Mouse (Mus musculus) right cerebral cortex, postnatal 10 days (tissue): Measurements from ENCODE around the gene Ccdc9b.

Experiments used
- DNase-seq, 2 experiments: peaks; one replicate each; pipeline ENCODE4 v3.0.0; 2021; ENCODE audit warnings: low spot score in 2 of 2

The Ccdc9b gene

DNA sequence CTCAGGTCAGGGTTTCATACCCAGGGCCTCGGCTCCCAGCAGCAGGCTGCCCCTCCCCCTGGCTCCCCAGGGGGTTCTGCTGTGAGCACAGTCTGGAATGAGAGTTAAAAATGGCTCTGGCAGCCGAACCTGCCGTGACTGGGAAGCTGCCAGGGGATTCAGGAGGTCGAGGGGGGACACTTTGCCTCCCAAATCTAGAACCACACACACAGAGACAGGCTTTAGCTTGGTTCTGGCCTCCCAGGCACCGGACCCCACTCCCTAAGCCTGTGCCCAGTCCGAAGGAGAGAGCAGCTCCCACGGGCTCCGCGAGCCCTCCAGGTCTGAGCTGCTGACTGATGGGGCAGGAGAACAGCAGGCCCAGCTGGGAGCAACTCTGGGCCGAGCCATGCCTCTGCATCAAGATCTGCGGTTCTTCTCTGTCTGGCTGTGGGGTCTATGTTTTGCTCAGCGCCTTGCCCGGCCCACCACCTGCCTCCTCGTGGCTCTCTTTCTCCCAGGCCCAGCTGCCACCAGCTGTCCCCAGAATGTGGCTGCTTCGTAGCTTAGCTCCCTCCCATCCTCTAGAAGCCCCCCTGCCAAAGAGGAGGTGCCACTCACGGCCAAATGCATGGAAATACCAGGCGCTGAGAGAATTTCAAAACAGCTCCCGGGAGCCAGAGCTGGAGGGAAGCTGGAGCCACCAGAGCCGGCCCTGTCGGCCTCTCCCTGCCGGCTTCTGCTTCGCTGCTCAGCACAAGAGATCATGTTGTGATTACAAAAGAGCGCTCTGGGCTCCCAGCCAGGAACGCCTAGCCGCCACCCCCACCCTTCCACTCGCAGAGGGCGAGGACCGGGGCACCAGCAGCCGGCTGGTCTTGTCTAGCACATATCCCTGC, at the start of gene Ccdc9b:
Ccdc9b (minus strand) TSS at position 756 of the 878 bp plus-strand sequence.
- DNase-seq: peak; percentile 91

GRCm38 (mm10) chr2:118810861-118811260, 48.4 kb upstream of the Ccdc9b start:
- no peak for DNase-seq

- no peak for DNase-seq
These were observed 44.4 kb upstream of the Ccdc9b start for GRCm38 (mm10) chr2:118806860-118807259.

GRCm38 (mm10) chr2:118805756-118806155, 43.3 kb upstream of the Ccdc9b start:
- DNase-seq: no peak

DNA sequence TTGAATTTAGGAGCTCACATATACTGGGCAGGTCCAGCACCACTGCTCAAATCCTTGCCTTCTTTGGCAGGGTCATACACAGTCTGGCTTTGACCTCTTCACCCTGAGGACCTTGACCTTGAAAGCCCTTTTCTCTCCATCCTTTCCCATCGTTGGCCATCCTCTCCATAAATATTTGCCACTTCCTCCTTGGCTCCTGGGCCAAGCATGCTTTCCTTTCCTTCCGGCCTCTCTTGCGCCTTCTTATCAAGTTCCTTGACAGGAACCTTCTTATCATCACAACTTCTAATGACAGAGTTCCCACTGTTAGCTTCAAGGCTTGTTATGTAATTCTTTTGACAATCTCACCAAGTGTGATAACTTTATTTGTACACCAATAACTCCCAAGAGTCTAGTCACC, 42.7 kb upstream of the Ccdc9b start:
- DNase-seq: no peak

- no peak for DNase-seq
These were observed 42.0 kb upstream of the Ccdc9b start for GRCm38 (mm10) chr2:118804474-118804873.

- DNase-seq: no peak
These were observed 40.2 kb upstream of the Ccdc9b start for GRCm38 (mm10) chr2:118802542-118803118.

- DNase-seq: peak in 1 of 2 experiments; percentile 16
These were observed 31.2 kb upstream of the Ccdc9b start for GRCm38 (mm10) chr2:118793636-118794035.

DNA sequence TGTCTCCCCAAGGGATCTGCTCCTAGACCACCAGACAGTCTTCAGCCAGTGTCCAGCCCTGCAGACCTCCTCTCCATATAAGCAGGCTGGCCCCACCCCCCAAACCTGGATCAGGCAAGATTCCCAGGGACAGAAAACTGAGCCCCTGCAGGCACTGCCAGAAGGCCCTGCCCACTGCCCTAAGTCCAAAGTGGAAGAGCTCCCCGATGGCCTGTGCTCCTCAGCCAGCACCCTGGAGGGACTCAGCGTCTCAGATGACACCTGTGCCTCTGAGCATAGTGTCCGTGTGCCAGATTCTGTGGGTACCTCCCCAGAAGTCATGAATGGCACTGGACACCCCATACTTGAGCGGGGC, 29.8 kb upstream of the Ccdc9b start:
- no peak for DNase-seq

DNA sequence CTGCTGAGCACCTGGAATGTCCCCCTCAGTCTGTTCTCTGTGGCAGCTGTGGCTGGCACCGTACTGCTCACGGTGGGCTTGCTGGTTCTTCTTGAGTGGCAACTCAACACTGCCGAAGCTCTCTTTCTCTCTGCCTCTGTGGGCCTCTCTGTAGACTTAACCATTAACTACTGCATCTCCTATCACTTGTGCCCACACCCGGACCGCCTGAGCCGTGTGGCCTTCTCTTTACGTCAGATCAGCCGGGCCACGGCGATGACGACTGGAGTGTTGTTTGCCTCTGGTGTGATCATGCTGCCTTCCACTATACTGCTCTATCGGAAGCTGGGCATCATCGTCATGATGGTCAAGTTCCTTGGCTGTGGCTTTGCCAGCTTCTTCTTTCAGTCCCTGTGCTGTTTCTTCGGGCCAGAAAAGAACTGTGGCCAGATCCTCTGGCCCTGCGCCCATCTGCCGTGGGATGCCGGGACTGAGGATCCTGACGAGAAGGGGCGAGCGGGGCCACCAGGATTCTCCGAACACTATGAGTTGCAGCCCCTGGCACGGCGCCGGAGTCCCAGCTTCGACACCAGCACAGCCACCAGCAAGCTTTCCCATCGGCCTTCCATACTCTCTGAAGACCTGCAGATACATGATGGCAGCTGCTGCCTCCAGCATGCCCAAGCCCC, 29.3 kb upstream of the Ccdc9b start:
- peak in 1 of 2 experiments; percentile 44 for DNase-seq

GRCm38 (mm10) chr2:118790551-118791525, 28.4 kb upstream of the Ccdc9b start:
- DNase-seq: peak; percentile 68 to 70

GRCm38 (mm10) chr2:118790221-118790550, 27.7 kb upstream of the Ccdc9b start:
- no peak for DNase-seq

GRCm38 (mm10) chr2:118789501-118789900, 27.0 kb upstream of the Ccdc9b start:
- peak; percentile 55 to 60 for DNase-seq

GRCm38 (mm10) chr2:118786525-118786924, 24.1 kb upstream of the Ccdc9b start:
- no peak for DNase-seq

GRCm38 (mm10) chr2:118783663-118784062, 21.2 kb upstream of the Ccdc9b start:
- DNase-seq: no peak

- no peak for DNase-seq
These were observed 20.6 kb upstream of the Ccdc9b start for GRCm38 (mm10) chr2:118783093-118783492.

DNA sequence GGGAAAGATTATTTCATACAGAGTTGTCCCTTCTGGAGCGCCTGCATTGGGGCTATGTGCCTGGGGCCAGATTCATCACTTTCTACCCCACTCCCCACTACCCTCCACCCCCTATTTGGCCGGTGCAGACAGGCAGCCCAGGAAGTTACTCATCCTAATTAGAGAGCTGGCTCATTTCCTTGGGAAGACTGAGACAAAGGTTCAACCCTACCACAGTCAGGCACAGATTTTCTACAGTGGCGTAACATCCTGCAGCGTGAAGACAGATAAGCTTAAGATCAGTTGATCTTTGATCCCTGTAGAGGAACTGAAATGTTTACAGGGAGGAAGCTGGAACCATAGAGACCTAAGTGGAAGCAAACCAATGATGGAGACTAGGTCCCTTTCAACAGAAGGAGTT, 19.8 kb upstream of the Ccdc9b start:
- DNase-seq: no peak

GRCm38 (mm10) chr2:118781115-118781514, 18.7 kb upstream of the Ccdc9b start:
- no peak for DNase-seq

DNA sequence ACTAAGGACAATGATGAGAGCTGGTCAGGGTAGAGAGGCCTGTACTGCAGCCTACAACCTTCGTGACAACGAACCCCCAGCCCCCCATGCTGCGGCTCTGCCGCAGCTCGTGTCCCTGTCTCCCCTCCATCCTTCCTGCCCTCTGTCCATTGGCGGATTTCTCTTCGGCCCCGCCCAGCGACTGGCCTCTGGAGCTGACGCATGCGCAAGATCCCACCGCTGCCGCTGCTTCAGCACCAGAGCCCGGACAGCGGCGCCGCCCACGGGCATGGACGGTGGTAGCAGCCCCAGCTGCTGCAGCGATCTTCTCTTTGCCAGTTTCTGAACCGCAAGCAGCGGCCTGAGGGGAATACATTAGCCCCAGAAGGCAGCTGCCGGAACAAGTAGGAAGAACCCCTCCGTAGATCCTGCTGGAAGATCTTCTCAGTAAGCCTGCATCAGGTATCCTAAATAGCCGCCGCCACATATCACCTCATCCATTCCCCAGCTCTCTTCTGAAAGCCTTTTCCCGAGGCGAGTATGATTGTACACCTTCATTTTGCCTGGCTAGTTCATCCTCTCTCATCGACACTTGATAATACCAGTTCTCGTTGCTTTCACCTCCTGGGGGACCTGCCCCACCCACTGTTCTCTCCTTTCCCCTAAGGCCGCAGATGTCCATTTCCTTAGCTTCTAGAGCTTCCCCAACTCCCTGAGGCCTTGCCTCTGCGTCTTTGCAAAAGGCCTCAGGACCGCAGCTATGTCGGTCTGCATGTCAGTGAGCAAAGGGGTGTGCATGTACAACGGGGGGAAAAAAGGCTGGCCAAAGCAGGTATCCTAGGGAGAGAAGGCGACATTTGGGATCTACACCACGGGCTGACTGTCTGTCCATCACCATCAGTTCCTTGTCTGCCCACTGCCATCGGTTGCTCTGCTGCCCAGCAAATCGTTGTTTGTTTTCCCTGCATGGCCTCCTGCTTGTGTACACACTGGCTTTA, 17.3 kb upstream of the Ccdc9b start, which contains the start of gene Disp2:
Disp2 (plus strand) TSS at position 216 of the 977 bp plus-strand sequence.
- peak; percentile 97 for DNase-seq

DNA sequence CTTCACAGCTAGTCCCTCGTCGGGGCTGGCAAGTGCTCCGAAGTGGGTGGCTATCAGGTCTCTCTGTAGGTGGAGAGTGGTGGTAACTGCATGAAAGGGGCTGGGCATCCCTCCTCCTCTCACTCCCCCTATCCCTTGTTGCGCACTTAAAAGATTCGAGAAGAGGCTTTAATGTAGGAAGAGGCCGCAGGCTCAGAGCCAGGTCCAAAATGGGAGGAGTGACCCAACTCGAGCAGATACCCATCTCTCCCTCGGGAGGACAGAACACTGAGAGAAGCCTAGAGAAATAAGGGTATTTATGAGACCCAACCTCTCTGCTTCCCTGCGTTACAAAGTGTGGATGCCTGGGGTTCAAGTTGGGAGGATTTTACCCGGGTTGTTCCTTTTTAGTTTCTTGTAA, 16.6 kb upstream of the Ccdc9b start:
- DNase-seq: no peak
